Mouse (Mus musculus): ENCODE measurements at regions not wholly inside any gene's neighbourhood (a gene's known extent, or its start where the extent isn't known, plus 50 kb on each side); places are given as distances from the start of the nearest gene placed in this dataset.

DNA sequence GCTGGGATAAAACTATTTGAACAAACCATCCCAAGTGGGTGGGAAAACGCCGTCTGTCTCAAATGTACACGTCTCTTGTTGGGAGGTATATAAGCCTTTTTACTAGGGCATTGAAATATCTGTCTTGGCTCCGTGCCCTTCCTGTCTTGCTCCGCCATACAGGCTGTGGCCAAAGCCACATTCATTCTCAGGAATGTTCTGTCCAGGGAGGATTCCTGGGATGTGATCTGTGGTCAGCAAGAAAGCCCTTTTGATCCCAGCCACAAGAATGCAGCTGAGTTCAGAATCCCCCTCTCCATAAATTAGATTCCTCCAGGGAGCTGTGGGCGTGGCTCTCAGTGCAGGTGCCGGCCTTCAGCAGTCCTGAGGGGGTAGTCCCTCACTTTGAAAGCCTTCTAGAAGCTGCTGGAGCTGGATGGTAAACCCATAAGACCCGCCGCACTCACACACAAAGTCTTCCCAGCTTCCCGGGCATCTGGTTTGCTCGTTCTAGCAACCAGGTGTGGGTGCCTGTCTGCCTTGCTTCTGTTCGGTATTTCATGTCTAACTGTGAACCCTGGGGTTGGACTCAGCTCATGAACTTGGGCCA, 125.6 kb upstream of the Cdkn3 start:
- Histone ChIP-seq H3K36me3 (ENCODE audit: control insufficient read depth, insufficient read depth, low read length) (no peaks in the 10 kb centered on the region), H3K9ac (ENCODE audit: low read depth, low read length) (no peak overlapping the region), H3K4me3 (ENCODE audit: low read depth, low read length) (no peak overlapping the region), H3K4me1 (replicated peaks; ENCODE audit: control insufficient read depth, insufficient read depth, low read length) (no peaks in the 10 kb centered on the region; the same call in 1 of the 2 replicates), H3K4me2 (no peak overlapping the region), H3K9me3 (ENCODE audit: control insufficient read depth, low read length) (no peaks in the 10 kb centered on the region), H3K27ac (ENCODE audit: low read depth, low read length) (no peak overlapping the region), H3K27me3 (replicated peaks; ENCODE audit: control insufficient read depth, insufficient read depth, low read length) (no peaks in the 10 kb centered on the region)
- DNase-seq (ENCODE audit: low spot score) (no peak), ATAC-seq (replicated peaks; ENCODE audit: low FRiP score) (no peak)
- WGBS, result 63% methylated on average over 12 of the region's 12 CpGs

DNA sequence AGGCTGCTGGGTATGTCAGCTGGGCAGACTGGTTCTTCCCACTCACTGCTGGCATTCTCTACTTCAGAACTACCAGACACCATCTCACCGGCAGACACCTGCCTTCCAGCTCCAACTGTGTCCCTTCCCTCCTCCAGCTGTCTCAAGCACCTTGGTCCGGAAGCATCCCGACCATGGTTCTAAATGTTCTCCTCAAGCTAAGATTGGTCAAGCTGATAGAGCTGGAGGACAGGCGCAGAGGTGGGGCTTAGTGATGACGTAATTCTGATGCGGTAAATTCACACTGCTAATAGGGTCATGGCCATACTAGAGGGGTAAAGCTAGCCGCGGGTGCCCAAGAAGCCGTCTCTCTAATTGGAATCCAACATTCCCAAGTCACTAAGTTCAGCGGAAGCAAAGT, 126.1 kb upstream of the Cdkn3 start:
- 78% methylated on average over 10 of the region's 10 CpGs for WGBS
- Histone ChIP-seq H3K9me3 (ENCODE audit: control insufficient read depth, low read length) (no peaks in the 10 kb centered on the region), H3K9ac (ENCODE audit: low read depth, low read length) (no peak overlapping the region), H3K4me1 (replicated peaks; ENCODE audit: control insufficient read depth, insufficient read depth, low read length) (no peaks in the 10 kb centered on the region; the same call in 1 of the 2 replicates), H3K36me3 (ENCODE audit: control insufficient read depth, insufficient read depth, low read length) (no peaks in the 10 kb centered on the region), H3K27ac (ENCODE audit: low read depth, low read length) (no peak overlapping the region), H3K4me3 (ENCODE audit: low read depth, low read length) (no peak overlapping the region), H3K27me3 (replicated peaks; ENCODE audit: control insufficient read depth, insufficient read depth, low read length) (no peaks in the 10 kb centered on the region), H3K4me2 (no peak overlapping the region)
- DNase-seq (ENCODE audit: low spot score) (no peak), ATAC-seq (replicated peaks; ENCODE audit: low FRiP score) (no peak)

GRCm38 (mm10) chr14:46627690-46628089, 132.7 kb upstream of the Cdkn3 start:
- H3K36me3 ChIP-seq (ENCODE audit: control insufficient read depth, insufficient read depth, low read length), result no peaks in the 10 kb centered on the region
- no peak overlapping the region for H3K4me3 ChIP-seq (ENCODE audit: low read depth, low read length)
- H3K4me2 ChIP-seq, result no peak overlapping the region
- peaks cover 8% of the 10 kb centered on the region for H3K4me1 ChIP-seq (replicated peaks; ENCODE audit: control insufficient read depth, insufficient read depth, low read length)
- no peak for DNase-seq (ENCODE audit: low spot score)
- no peaks in the 10 kb centered on the region for H3K27me3 ChIP-seq (replicated peaks; ENCODE audit: control insufficient read depth, insufficient read depth, low read length)
- no peaks in the 10 kb centered on the region for H3K9me3 ChIP-seq (ENCODE audit: control insufficient read depth, low read length)
- WGBS, result 84% methylated on average over 5 of the region's 5 CpGs
- ATAC-seq (replicated peaks; ENCODE audit: low FRiP score), result no peak
- no peak overlapping the region for H3K9ac ChIP-seq (ENCODE audit: low read depth, low read length)
- H3K27ac ChIP-seq (ENCODE audit: low read depth, low read length), result no peak overlapping the region

- peaks cover 8% of the 10 kb centered on the region for H3K4me1 ChIP-seq (replicated peaks; ENCODE audit: control insufficient read depth, insufficient read depth, low read length)
- ATAC-seq (replicated peaks; ENCODE audit: low FRiP score), result no peak
- no peak overlapping the region for H3K27ac ChIP-seq (ENCODE audit: low read depth, low read length)
- no peaks in the 10 kb centered on the region for H3K36me3 ChIP-seq (ENCODE audit: control insufficient read depth, insufficient read depth, low read length)
- no peak overlapping the region for H3K4me3 ChIP-seq (ENCODE audit: low read depth, low read length)
- DNase-seq (ENCODE audit: low spot score), result no peak
- 83% methylated on average over 7 of the region's 7 CpGs for WGBS
- no peaks in the 10 kb centered on the region for H3K9me3 ChIP-seq (ENCODE audit: control insufficient read depth, low read length)
- no peaks in the 10 kb centered on the region for H3K27me3 ChIP-seq (replicated peaks; ENCODE audit: control insufficient read depth, insufficient read depth, low read length)
- no peak overlapping the region for H3K9ac ChIP-seq (ENCODE audit: low read depth, low read length)
- no peak overlapping the region for H3K4me2 ChIP-seq
These were observed 134.6 kb upstream of the Cdkn3 start for GRCm38 (mm10) chr14:46625760-46626159.

GRCm38 (mm10) chr14:46623645-46624044, 136.7 kb upstream of the Cdkn3 start:
- Histone ChIP-seq H3K27ac (ENCODE audit: low read depth, low read length) (no peak overlapping the region), H3K4me3 (ENCODE audit: low read depth, low read length) (no peak overlapping the region), H3K36me3 (ENCODE audit: control insufficient read depth, insufficient read depth, low read length) (no peaks in the 10 kb centered on the region), H3K4me2 (no peak overlapping the region), H3K9me3 (ENCODE audit: control insufficient read depth, low read length) (no peaks in the 10 kb centered on the region), H3K4me1 (replicated peaks; ENCODE audit: control insufficient read depth, insufficient read depth, low read length) (peaks cover 8% of the 10 kb centered on the region), H3K9ac (ENCODE audit: low read depth, low read length) (no peak overlapping the region), H3K27me3 (replicated peaks; ENCODE audit: control insufficient read depth, insufficient read depth, low read length) (no peaks in the 10 kb centered on the region)
- WGBS, result 18% methylated on average over 2 of the region's 2 CpGs
- DNase-seq (ENCODE audit: low spot score) (no peak), ATAC-seq (replicated peaks; ENCODE audit: low FRiP score) (no peak)

GRCm38 (mm10) chr14:46616030-46616429, 144.3 kb upstream of the Cdkn3 start:
- H3K36me3 ChIP-seq (ENCODE audit: control insufficient read depth, insufficient read depth, low read length), result no peaks in the 10 kb centered on the region
- ATAC-seq (replicated peaks; ENCODE audit: low FRiP score) (no peak), DNase-seq (ENCODE audit: low spot score) (peak; percentile 29)
- no peak overlapping the region for H3K4me3 ChIP-seq (ENCODE audit: low read depth, low read length)
- H3K4me2 ChIP-seq, result no peak overlapping the region
- no peak overlapping the region for H3K27ac ChIP-seq (ENCODE audit: low read depth, low read length)
- H3K9me3 ChIP-seq (ENCODE audit: control insufficient read depth, low read length), result no peaks in the 10 kb centered on the region
- peaks cover 7% of the 10 kb centered on the region for H3K4me1 ChIP-seq (replicated peaks; ENCODE audit: control insufficient read depth, insufficient read depth, low read length)
- no peaks in the 10 kb centered on the region for H3K27me3 ChIP-seq (replicated peaks; ENCODE audit: control insufficient read depth, insufficient read depth, low read length)
- no peak overlapping the region for H3K9ac ChIP-seq (ENCODE audit: low read depth, low read length)
- 75% methylated on average over 9 of the region's 9 CpGs for WGBS

GRCm38 (mm10) chr14:46614936-46615335, 145.4 kb upstream of the Cdkn3 start:
- Histone ChIP-seq H3K27ac (ENCODE audit: low read depth, low read length) (no peak overlapping the region), H3K9me3 (ENCODE audit: control insufficient read depth, low read length) (no peaks in the 10 kb centered on the region), H3K4me1 (replicated peaks; ENCODE audit: control insufficient read depth, insufficient read depth, low read length) (peaks cover 7% of the 10 kb centered on the region), H3K9ac (ENCODE audit: low read depth, low read length) (no peak overlapping the region), H3K36me3 (ENCODE audit: control insufficient read depth, insufficient read depth, low read length) (no peaks in the 10 kb centered on the region), H3K27me3 (replicated peaks; ENCODE audit: control insufficient read depth, insufficient read depth, low read length) (no peaks in the 10 kb centered on the region), H3K4me3 (ENCODE audit: low read depth, low read length) (no peak overlapping the region), H3K4me2 (no peak overlapping the region)
- WGBS, result 68% methylated on average over 4 of the region's 4 CpGs
- DNase-seq (ENCODE audit: low spot score) (no peak), ATAC-seq (replicated peaks; ENCODE audit: low FRiP score) (no peak)

- Histone ChIP-seq H3K9ac (ENCODE audit: low read depth, low read length) (no peak overlapping the region), H3K4me2 (no peak overlapping the region), H3K4me1 (replicated peaks; ENCODE audit: control insufficient read depth, insufficient read depth, low read length) (peaks cover 7% of the 10 kb centered on the region), H3K27ac (ENCODE audit: low read depth, low read length) (no peak overlapping the region), H3K4me3 (ENCODE audit: low read depth, low read length) (no peak overlapping the region), H3K36me3 (ENCODE audit: control insufficient read depth, insufficient read depth, low read length) (no peaks in the 10 kb centered on the region), H3K9me3 (ENCODE audit: control insufficient read depth, low read length) (no peaks in the 10 kb centered on the region), H3K27me3 (replicated peaks; ENCODE audit: control insufficient read depth, insufficient read depth, low read length) (no peaks in the 10 kb centered on the region)
- ATAC-seq (replicated peaks; ENCODE audit: low FRiP score), result no peak
- peak; percentile 18 for DNase-seq (ENCODE audit: low spot score)
- 52% methylated on average over 4 of the region's 4 CpGs for WGBS
These were observed 146.6 kb upstream of the Cdkn3 start for GRCm38 (mm10) chr14:46613748-46614147.

GRCm38 (mm10) chr14:46613211-46613610, 147.1 kb upstream of the Cdkn3 start:
- peaks cover 7% of the 10 kb centered on the region for H3K4me1 ChIP-seq (replicated peaks; ENCODE audit: control insufficient read depth, insufficient read depth, low read length)
- no peak overlapping the region for H3K4me2 ChIP-seq
- no peaks in the 10 kb centered on the region for H3K27me3 ChIP-seq (replicated peaks; ENCODE audit: control insufficient read depth, insufficient read depth, low read length)
- no peaks in the 10 kb centered on the region for H3K36me3 ChIP-seq (ENCODE audit: control insufficient read depth, insufficient read depth, low read length)
- H3K4me3 ChIP-seq (ENCODE audit: low read depth, low read length), result no peak overlapping the region
- H3K27ac ChIP-seq (ENCODE audit: low read depth, low read length), result no peak overlapping the region
- WGBS, result 75% methylated on average over 8 of the region's 8 CpGs
- DNase-seq (ENCODE audit: low spot score) (peak; percentile 23), ATAC-seq (replicated peaks; ENCODE audit: low FRiP score) (no peak)
- no peak overlapping the region for H3K9ac ChIP-seq (ENCODE audit: low read depth, low read length)
- no peaks in the 10 kb centered on the region for H3K9me3 ChIP-seq (ENCODE audit: control insufficient read depth, low read length)

All from liver, embryonic 11.5 days (tissue).